Mouse (Mus musculus): ENCODE results near the gene Prkag3. TPM values are rescaled to one million over a fixed set of nuclear protein-coding genes. Genes with fewer than 3 reads are reported as not detected.

Gene Prkag3
- polyA plus RNA-seq (2015; fragmentation: Nextera tagmentation; extraction: Ambion mirVana), result 0.39 TPM in 1 of 2 replicates, not detected in the other

DNA sequence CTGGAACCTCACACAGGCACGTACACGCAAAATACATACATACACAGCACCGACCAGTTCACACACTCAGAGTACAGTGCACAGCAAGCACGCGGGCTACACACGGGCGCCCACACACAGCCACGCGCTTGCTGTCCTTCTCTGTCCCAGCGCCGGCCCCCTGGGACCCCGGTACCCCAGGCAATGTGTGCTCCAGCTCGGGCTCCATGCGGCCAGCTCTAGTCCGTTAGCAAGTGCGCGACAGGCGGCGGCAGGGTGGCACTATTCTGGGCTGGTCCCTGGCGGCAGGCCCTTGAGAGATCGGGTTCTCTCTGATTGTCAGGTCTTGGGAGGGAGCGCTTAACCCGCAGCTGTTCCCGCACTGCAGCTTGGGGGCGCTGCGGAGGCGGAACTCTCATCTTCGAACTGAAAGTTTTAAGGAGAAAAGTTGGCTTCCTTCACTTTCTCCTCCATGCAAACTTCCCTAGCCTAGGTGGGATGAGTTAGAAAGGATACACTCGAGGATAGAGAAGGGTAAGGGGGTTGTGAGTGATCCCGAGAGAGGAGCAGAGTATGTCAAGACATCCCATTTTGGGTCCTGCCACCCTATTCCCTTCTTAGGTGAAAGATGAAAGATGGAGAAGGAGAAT lies at the start of gene Prkag3:
Prkag3 (minus strand) TSS at position 579 of the 629 bp plus-strand sequence.
- peak within 1 kb of the TSS; percentile 39; the same call in 1 of the 2 replicates for H3K9ac ChIP-seq
- H3K27ac ChIP-seq (replicated peaks), result no peak within 1 kb of the TSS
- H3K36me3 ChIP-seq, result no peaks in the 10 kb centered on the region
- H3K4me3 ChIP-seq, result peak within 1 kb of the TSS; percentile 2; the same call in 1 of the 2 replicates
- H3K27me3 ChIP-seq, result peaks cover 24% of the 10 kb centered on the region
- 13% methylated on average over 30 of the region's 30 CpGs for WGBS
- no peak for ATAC-seq (ENCODE audit: low read depth)
- H3K9me3 ChIP-seq, result no peaks in the 10 kb centered on the region
- H3K4me2 ChIP-seq, result peak within 1 kb of the TSS; percentile 48
- peaks cover 5% of the 10 kb centered on the region; the same call in 1 of the 2 replicates for H3K4me1 ChIP-seq (replicated peaks)

GRCm38 (mm10) chr1:74797459-74797858 lies 48.4 kb upstream of the Prkag3 start:
- no peak overlapping the region for H3K9ac ChIP-seq
- H3K27me3 ChIP-seq, result peaks cover 95% of the 10 kb centered on the region
- WGBS, result 6% methylated on average over 5 of the region's 5 CpGs
- no peak overlapping the region for H3K4me2 ChIP-seq
- ATAC-seq (ENCODE audit: low read depth), result peak; percentile 62
- H3K9me3 ChIP-seq, result no peaks in the 10 kb centered on the region
- H3K4me1 ChIP-seq (replicated peaks), result peaks cover 57% of the 10 kb centered on the region
- no peak overlapping the region for H3K4me3 ChIP-seq
- H3K36me3 ChIP-seq, result no peaks in the 10 kb centered on the region
- no peak overlapping the region for H3K27ac ChIP-seq (replicated peaks)

DNA sequence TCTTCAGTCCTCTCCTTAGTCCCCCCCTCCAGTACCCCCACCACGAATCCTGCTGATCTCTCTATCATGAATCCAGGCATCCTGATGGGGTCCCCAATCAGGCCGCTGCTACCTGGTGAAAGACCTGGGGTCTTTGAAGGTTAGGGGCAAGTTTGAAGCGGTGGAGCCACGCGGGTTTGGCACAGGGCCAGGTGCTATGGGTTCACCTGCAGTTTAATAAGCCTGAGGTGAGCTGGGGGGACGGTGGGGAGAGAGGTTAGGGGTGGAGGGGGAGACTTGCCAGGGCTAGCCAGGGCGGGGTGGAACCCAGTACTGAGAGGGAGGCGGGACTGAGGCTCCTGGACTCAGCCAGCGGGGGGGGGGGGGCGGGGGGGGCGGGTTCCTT lies 46.1 kb upstream of the Prkag3 start:
- Histone ChIP-seq H3K9me3 (no peaks in the 10 kb centered on the region), H3K4me1 (replicated peaks) (peaks cover 55% of the 10 kb centered on the region), H3K27me3 (peaks cover 96% of the 10 kb centered on the region), H3K9ac (peak overlapping the region; percentile 2; the same call in 1 of the 2 replicates), H3K27ac (replicated peaks) (no peak overlapping the region), H3K4me3 (peak overlapping the region; percentile 18; the same call in 1 of the 2 replicates), H3K4me2 (peak overlapping the region; percentile 51), H3K36me3 (no peaks in the 10 kb centered on the region)
- 6% methylated on average over 6 of the region's 11 CpGs for WGBS
- ATAC-seq (ENCODE audit: low read depth), result no peak

DNA sequence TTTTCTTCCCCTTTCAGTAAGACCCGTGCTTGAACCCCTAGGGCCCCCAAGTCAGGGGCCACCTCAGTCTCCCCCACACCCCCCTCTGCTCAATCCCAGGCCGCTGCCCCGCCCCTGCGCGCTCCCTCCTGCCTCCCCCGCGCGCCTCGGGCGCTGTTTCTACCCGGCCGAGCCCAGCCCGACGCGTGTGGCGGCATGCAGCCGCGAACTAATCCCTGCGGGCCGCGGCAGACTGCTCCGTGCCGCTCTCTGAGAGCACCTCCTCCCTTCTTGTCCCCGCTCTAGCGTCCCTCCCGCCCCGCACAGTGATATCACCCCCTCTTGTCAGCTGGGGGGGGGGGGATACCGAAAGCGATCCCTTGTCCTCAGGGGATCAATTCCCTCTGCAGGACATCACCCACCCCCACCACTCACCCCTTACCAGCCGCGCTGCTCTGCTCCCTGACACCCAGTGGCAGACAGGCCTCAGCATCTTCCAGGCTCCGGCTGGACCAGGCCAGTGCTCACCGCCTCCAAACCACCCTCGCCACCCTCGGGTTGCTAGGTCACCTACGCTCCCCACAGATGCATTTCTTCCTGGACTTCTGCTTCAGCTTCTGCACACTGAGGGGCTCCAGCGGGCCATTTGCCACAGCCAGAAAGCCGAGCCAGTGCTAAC lies 45.6 kb upstream of the Prkag3 start:
- under 1% methylated on average over 34 of the region's 38 CpGs for whole genome bisulfite sequencing
- peaks cover 96% of the 10 kb centered on the region for H3K27me3 ChIP-seq
- H3K9ac ChIP-seq, result peak overlapping the region; percentile 2; the same call in 1 of the 2 replicates

DNA sequence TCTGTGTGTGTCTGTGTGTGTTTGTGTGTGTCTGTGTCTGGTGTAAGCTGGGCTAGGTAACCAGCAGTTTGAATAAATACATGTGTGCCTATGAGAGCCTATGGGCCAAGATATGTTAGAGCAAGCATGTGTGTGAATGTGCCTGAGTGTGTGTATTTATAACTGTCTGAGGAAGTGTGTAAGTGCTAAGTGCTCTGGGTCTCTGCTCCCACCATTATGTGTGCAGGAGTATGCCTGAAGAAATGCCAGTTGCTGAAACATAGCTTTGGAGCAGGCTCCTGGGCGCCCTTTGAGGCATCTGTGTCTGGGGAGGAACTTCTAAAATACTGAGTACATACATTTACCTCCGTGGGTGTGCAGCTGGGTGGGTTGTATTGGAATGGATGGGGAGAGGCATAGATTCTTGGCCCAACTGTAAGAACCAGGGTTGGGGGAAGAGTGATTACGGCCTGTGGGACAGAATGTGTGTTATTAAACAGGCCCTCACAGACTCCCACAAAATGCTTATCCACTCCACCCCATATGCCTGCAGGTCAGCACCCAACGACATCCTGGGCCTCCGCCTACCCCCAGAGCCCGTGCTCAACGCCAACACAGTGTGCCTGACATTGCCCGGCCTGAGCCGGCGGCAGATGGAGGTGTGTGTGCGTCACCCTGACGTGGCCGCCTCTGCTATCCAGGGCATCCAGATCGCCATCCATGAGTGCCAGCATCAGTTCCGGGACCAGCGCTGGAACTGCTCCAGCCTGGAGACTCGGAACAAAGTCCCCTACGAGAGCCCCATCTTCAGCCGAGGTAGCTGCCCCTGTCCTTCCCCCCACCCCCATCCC lies 44.0 kb upstream of the Prkag3 start:
- Histone ChIP-seq H3K9me3 (no peaks in the 10 kb centered on the region), H3K4me1 (replicated peaks) (peaks cover 67% of the 10 kb centered on the region), H3K4me3 (no peak overlapping the region), H3K9ac (no peak overlapping the region), H3K27me3 (peaks cover 96% of the 10 kb centered on the region), H3K27ac (replicated peaks) (no peak overlapping the region), H3K4me2 (no peak overlapping the region), H3K36me3 (no peaks in the 10 kb centered on the region)
- 15% methylated on average over 19 of the region's 19 CpGs for WGBS
- ATAC-seq (ENCODE audit: low read depth), result no peak

More for the DNA sequence above, 45.6 kb upstream of the Prkag3 start:
- Histone ChIP-seq H3K4me2 (peak overlapping the region; percentile 51), H3K36me3 (no peaks in the 10 kb centered on the region), H3K4me3 (peak overlapping the region; percentile 18), H3K9me3 (no peaks in the 10 kb centered on the region), H3K27ac (replicated peaks) (no peak overlapping the region), H3K4me1 (replicated peaks) (peaks cover 60% of the 10 kb centered on the region)
- no peak; the same call in 1 of the 2 replicates for ATAC-seq (ENCODE audit: low read depth)

- no peaks in the 10 kb centered on the region for H3K9me3 ChIP-seq
- H3K4me3 ChIP-seq, result peak within 1 kb of the TSS; percentile 29
- peaks cover 99% of the 10 kb centered on the region for H3K27me3 ChIP-seq
- H3K9ac ChIP-seq, result peak within 1 kb of the TSS; percentile 49
- ATAC-seq (ENCODE audit: low read depth), result no peak
- peak within 1 kb of the TSS; percentile 58 for H3K4me2 ChIP-seq
- WGBS, result 3% methylated on average over 11 of the region's 11 CpGs
- peaks cover 55% of the 10 kb centered on the region for H3K4me1 ChIP-seq (replicated peaks)
- no peak within 1 kb of the TSS for H3K27ac ChIP-seq (replicated peaks)
- no peaks in the 10 kb centered on the region for H3K36me3 ChIP-seq
Measured at GRCm38 (mm10) chr1:74791249-74791648, 42.2 kb upstream of the Prkag3 start, which contains the start of gene Wnt10a. Gene Wnt10a (plus strand): TSS chr1:74791516.

- H3K9ac ChIP-seq, result no peak overlapping the region
- no peak overlapping the region for H3K4me2 ChIP-seq
- H3K36me3 ChIP-seq, result no peaks in the 10 kb centered on the region
- H3K27me3 ChIP-seq, result peaks cover 98% of the 10 kb centered on the region
- H3K27ac ChIP-seq (replicated peaks), result no peak overlapping the region
- H3K4me1 ChIP-seq (replicated peaks), result peaks cover 50% of the 10 kb centered on the region
- WGBS, result 6% methylated on average over 3 of the region's 3 CpGs
- ATAC-seq (ENCODE audit: low read depth), result no peak
- H3K9me3 ChIP-seq, result no peaks in the 10 kb centered on the region
- H3K4me3 ChIP-seq, result no peak overlapping the region
Measured at GRCm38 (mm10) chr1:74790095-74790494, 41.1 kb upstream of the Prkag3 start.

DNA sequence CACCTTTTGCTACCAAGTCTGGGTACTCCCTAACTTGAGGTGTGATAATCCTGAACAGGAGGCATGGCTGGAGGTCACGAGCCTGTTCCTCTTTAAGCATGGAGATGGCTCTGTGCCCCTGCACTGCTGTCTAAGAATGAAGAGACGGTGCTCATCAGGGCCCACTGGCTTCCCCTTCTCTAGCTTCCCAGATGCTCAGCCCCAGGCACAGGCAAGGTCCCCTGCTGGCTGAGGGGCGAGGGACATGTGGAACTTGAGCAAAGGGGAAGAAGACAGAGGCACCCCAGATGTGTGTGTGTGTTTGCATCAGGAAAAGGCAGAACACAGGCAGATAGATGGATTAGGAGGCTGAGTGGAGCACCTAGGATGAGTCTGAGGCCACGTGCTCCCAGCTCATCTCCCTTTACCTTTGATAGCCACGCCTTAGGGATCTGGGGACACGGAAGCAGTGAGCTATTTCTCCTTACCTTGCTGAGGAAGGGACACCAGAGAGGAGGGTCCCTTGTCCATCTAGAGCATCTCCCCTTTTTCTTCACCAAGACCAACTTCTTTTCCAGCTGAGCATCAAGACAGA lies 39.7 kb upstream of the Prkag3 start:
- Histone ChIP-seq H3K27me3 (peaks cover 98% of the 10 kb centered on the region), H3K9me3 (no peaks in the 10 kb centered on the region), H3K9ac (no peak overlapping the region), H3K4me2 (no peak overlapping the region), H3K36me3 (no peaks in the 10 kb centered on the region), H3K27ac (replicated peaks) (no peak overlapping the region), H3K4me1 (replicated peaks) (peaks cover 46% of the 10 kb centered on the region), H3K4me3 (no peak overlapping the region)
- WGBS, result 15% methylated on average over 6 of the region's 6 CpGs
- no peak for ATAC-seq (ENCODE audit: low read depth)

DNA sequence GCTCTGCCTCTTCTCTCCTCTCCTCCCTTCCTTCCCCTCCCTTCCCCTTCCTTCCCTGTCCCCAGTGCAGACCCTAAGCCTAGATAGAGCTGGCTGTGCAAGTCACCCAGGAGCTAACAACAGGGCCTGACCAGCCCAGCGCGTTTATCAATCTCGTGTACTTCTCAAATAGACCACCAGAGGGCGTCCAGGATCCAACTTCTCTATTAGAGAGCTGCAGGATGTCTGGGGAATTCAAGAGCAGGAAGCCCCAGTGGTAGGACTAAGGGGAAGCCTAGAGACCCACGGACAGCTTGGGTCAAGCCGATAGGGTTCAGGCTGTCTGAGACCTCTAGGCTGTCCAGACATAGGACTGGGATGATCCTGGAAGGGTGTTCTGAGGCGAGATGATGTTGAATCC lies 38.8 kb upstream of the Prkag3 start:
- ATAC-seq (ENCODE audit: low read depth), result no peak
- WGBS, result 11% methylated on average over 7 of the region's 7 CpGs
- Histone ChIP-seq H3K9ac (no peak overlapping the region), H3K4me2 (no peak overlapping the region), H3K27me3 (peaks cover 98% of the 10 kb centered on the region), H3K27ac (replicated peaks) (no peak overlapping the region), H3K9me3 (no peaks in the 10 kb centered on the region), H3K4me1 (replicated peaks) (peaks cover 45% of the 10 kb centered on the region), H3K36me3 (no peaks in the 10 kb centered on the region), H3K4me3 (no peak overlapping the region)

DNA sequence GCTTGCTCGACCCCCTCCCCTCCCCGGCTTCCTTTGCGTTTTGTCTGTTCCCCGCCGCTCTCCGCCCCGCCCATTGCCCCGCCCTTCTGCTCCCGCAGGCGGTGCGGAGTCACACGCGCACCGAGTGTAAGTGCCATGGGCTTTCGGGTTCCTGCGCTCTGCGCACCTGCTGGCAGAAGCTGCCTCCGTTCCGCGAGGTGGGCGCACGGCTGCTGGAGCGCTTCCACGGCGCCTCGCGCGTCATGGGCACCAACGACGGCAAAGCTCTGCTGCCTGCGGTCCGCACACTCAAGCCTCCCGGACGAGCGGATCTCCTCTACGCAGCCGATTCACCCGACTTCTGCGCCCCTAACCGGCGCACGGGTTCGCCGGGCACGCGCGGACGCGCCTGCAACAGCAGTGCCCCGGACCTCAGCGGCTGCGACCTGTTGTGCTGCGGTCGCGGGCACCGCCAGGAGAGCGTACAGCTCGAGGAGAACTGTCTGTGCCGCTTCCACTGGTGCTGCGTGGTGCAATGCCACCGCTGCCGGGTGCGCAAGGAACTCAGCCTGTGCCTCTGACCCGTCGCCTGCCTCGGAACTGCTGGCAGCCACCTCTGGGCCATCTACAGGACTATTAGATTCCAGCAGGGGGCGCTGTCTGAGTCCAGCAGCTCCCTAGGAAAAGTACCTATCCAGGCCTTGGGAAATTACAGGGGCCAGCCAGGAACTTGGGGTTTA lies 35.2 kb upstream of the Prkag3 start:
- Histone ChIP-seq H3K9ac (peak overlapping the region; percentile 45), H3K36me3 (no peaks in the 10 kb centered on the region), H3K4me1 (replicated peaks) (peaks cover 34% of the 10 kb centered on the region), H3K27me3 (peaks cover 95% of the 10 kb centered on the region), H3K9me3 (no peaks in the 10 kb centered on the region), H3K27ac (replicated peaks) (no peak overlapping the region), H3K4me2 (peak overlapping the region; percentile 72), H3K4me3 (peak overlapping the region; percentile 41)
- WGBS, result under 1% methylated on average over 67 of the region's 67 CpGs
- ATAC-seq (ENCODE audit: low read depth), result peak; percentile 59; the same call in 1 of the 2 replicates

DNA sequence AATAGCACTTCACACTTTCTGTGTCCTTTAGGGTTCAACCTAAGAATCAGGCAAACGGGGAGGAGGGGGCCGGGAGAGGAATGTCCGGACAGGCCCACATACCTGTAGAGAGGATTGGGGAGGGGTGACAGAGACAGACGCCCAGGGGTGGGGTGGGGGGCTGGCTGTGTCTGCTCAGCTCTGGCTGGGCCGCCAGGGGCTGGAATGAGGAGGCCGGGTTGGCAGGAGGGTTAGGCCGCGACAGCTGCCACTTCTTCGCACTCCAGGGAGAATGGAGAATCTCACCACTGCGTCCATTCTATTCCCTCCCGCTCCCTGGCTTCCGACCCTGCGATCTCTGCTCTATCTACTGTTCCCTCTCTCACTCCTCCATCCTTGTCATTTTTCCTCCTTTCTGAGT lies 34.5 kb upstream of the Prkag3 start:
- Histone ChIP-seq H3K4me2 (peak overlapping the region; percentile 72), H3K36me3 (no peaks in the 10 kb centered on the region), H3K27ac (replicated peaks) (no peak overlapping the region), H3K9ac (peak overlapping the region; percentile 45), H3K27me3 (peaks cover 95% of the 10 kb centered on the region), H3K4me3 (peak overlapping the region; percentile 41), H3K9me3 (no peaks in the 10 kb centered on the region), H3K4me1 (replicated peaks) (peaks cover 28% of the 10 kb centered on the region)
- ATAC-seq (ENCODE audit: low read depth), result 0 out of 2 replicates have a peak, but pooled peaks have one; percentile 58
- WGBS, result under 1% methylated on average over 13 of the region's 13 CpGs
